Mouse (Mus musculus) cerebellum, adult 18-20 months (tissue): ENCODE data around the gene Xpo1.
A peak's percentile ranks its signal among the peaks of the same experiment; 100 is the strongest.

ENCODE experiments used
- DNase-seq, 2 experiments: peaks; one replicate each; pipeline ENCODE4 v3.0.0; 2021

The Xpo1 gene

GRCm38 (mm10) chr11:23299910-23300309 lies 44.1 kb downstream of the Xpo1 start:
- DNase-seq, result no peak

- no peak for DNase-seq
These were observed 47.3 kb downstream of the Xpo1 start for GRCm38 (mm10) chr11:23303126-23303525.

- peak in 1 of 2 experiments; percentile 19 for DNase-seq
These were observed 49.3 kb downstream of the Xpo1 start for GRCm38 (mm10) chr11:23305101-23305672.

- DNase-seq, result peak; percentile 97 to 99
These were observed 50.1 kb downstream of the Xpo1 start for GRCm38 (mm10) chr11:23305673-23306608.

GRCm38 (mm10) chr11:23306764-23307565 lies 51.1 kb downstream of the Xpo1 start, which contains the start of gene Usp34:
TSS of gene Usp34 (plus strand) at chr11:23306895.
- peak; percentile 62 to 78 for DNase-seq

GRCm38 (mm10) chr11:23307566-23307920 lies 51.7 kb downstream of the Xpo1 start:
- DNase-seq, result no peak

GRCm38 (mm10) chr11:23313496-23313895 lies 57.7 kb downstream of the Xpo1 start:
- no peak for DNase-seq

- DNase-seq, result no peak
These were observed 73.6 kb downstream of the Xpo1 start for GRCm38 (mm10) chr11:23329413-23329812.

GRCm38 (mm10) chr11:23332136-23332535 lies 76.3 kb downstream of the Xpo1 start:
- DNase-seq, result no peak

GRCm38 (mm10) chr11:23335160-23335559 lies 79.3 kb downstream of the Xpo1 start:
- DNase-seq, result no peak
